Mouse (Mus musculus) ES-E14 (cell line): Measurements from ENCODE around the gene Tmem266. TPM values are rescaled to one million over a fixed set of nuclear protein-coding genes. Genes with fewer than 3 reads are reported as not detected.

Experiments used
- DNase-seq: peaks from one replicate; pipeline ENCODE4 v3.0.0-alpha.2; 2013; ENCODE audit warnings: low read depth, low spot score
- H3K27ac ChIP-seq: 2 replicates; pipeline ENCODE4 v1.5.1; 2012; ENCODE audit warnings: low read depth, mild to moderate bottlenecking, low read length, moderate library complexity, mixed read lengths; ENCODE audit not compliant: poor library complexity, insufficient read depth, severe bottlenecking
- H3K36me3 ChIP-seq: 2 replicates; pipeline ENCODE4 v1.6.1; 2012; ENCODE audit warnings: mild to moderate bottlenecking, low read length, moderate library complexity, mixed read lengths; ENCODE audit not compliant: control insufficient read depth, poor library complexity, insufficient read depth, severe bottlenecking
- H3K4me1 ChIP-seq, 2 experiments: fragments of 150-350 bp in 1 of 2; sonication (generic) in 1 of 2; 2 replicates each; pipeline ENCODE4 v1.6.1; 2012; ENCODE audit warnings: low read length in 2 of 2, mild to moderate bottlenecking in 1 of 2, mixed read lengths in 1 of 2; ENCODE audit not compliant: control insufficient read depth in 2 of 2, insufficient read depth in 2 of 2, poor library complexity in 1 of 2
- H3K4me3 ChIP-seq, 2 experiments: fragments of 150-350 bp in 1 of 2; sonication (generic) in 1 of 2; 2 replicates each; pipeline ENCODE4 v1.5.1; 2012; ENCODE audit warnings: low read length in 2 of 2, low read depth in 1 of 2, mild to moderate bottlenecking in 1 of 2, mixed read lengths in 1 of 2; ENCODE audit not compliant: insufficient read depth in 1 of 2, poor library complexity in 1 of 2, severe bottlenecking in 1 of 2
- H3K9ac ChIP-seq: 2 replicates; pipeline ENCODE4 v1.6.1; 2012; ENCODE audit warnings: low read depth, mild to moderate bottlenecking, low read length, mixed read lengths; ENCODE audit not compliant: poor library complexity, insufficient read depth, severe bottlenecking
- H3K9me3 ChIP-seq: fragments of 150-350 bp; sonication (generic); 2 replicates; pipeline ENCODE4 v1.6.1; 2012; ENCODE audit warnings: low read depth, mild to moderate bottlenecking, low read length; ENCODE audit not compliant: control insufficient read depth, insufficient read depth
- CHD2 ChIP-seq: IDR thresholded peaks from 2 replicates; pipeline ENCODE4 v1.6.1; 2014; ENCODE audit warnings: mild to moderate bottlenecking, low read depth, low read length, inconsistent platforms
- HCFC1 ChIP-seq: IDR thresholded peaks from 2 replicates; pipeline ENCODE4 v1.6.1; 2012; ENCODE audit warnings: low read length, inconsistent platforms, borderline replicate concordance; ENCODE audit not compliant: insufficient read depth
- MAFK ChIP-seq: IDR thresholded peaks from 2 replicates; pipeline ENCODE4 v1.6.1; 2014; ENCODE audit warnings: mild to moderate bottlenecking, low read depth, low read length, inconsistent platforms; ENCODE audit not compliant: insufficient read depth
- ZC3H11A ChIP-seq: IDR thresholded peaks from 2 replicates; pipeline ENCODE4 v1.6.1; 2012; ENCODE audit warnings: low read depth, mild to moderate bottlenecking, inconsistent platforms, low read length, borderline replicate concordance
- ZNF384 ChIP-seq: IDR thresholded peaks from 2 replicates; pipeline ENCODE4 v1.6.1; 2012; ENCODE audit warnings: low read depth, low read length, inconsistent platforms
- in situ Hi-C, 2 experiments: fragments of 600-800 bp; cut with MboI; formaldehyde crosslinking; loops; one replicate each; pipeline ENCODE4 v1.15.1; 2025; ENCODE audit warnings: low sequenced_read_pairs in 2 of 2, inconsistent platforms in 1 of 2; ENCODE audit not compliant: unreplicated experiment in 2 of 2
- total RNA-seq: library from RNA; depleted of rRNA; stranded (reverse); fragments of 300-350 nt; gene quantifications from 2 replicates; pipeline ENCODE4 v1.2.3, GENCODE M21; 2012

The Tmem266 gene
- total RNA-seq, 1 experiment: 0.85 TPM

- Histone ChIP-seq H3K9ac (no peak overlapping the region), H3K27ac (no peak overlapping the region), H3K4me1 (0 out of 4 replicates have a peak, but pooled peaks cover 0 to 2% of the 10 kb centered on the region in 2 experiments), H3K4me3 (no peak overlapping the region), H3K9me3 (no peaks in the 10 kb centered on the region), H3K36me3 (no peaks in the 10 kb centered on the region)
- TF ChIP-seq ZNF384 (no peak), CHD2 (no peak), MAFK (no peak), ZC3H11A (no peak), HCFC1 (no peak)
- DNase-seq: no peak
- in situ Hi-C loops: no loop called here
Measured at GRCm38 (mm10) chr9:55285197-55285596, 41.5 kb upstream of the Tmem266 start.

DNA sequence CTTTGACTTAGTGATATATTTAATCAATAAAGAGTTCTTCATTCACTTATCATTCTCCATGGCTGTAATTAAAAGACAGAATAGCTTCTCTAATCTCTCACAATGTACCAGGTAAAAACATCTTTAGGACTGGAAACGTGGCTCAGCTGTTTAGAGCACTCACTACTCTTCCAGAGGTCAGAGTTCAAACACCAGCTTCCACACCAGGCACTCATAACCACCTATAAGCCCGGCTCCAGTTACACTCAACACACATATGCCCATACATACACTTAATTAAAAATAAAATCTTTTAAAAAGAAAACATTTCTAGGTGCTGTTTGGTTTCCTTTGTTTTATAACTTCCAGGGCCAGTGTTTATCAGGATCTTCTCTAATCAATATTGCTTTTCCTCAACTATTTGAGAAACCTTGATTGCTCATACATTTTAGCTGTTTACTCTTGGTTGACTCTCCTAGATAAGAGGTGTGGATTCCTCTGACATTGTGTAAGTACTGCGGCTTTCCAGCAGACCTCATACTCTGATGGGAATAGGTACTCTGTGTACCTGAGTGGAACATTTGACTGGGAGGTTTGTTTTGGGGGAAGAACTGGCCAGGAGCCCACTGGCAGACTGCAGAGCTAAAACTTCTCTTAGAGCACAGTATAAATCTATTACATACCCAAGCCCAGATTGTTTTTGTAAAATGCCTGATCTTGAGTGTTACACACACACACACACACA lies 37.1 kb upstream of the Tmem266 start:
- H3K27ac ChIP-seq: no peak overlapping the region
- H3K4me3 ChIP-seq: no peak overlapping the region
- TF ChIP-seq HCFC1 (no peak), ZC3H11A (no peak), CHD2 (no peak), ZNF384 (no peak), MAFK (no peak)
- no peak for DNase-seq
- in situ Hi-C loops: no loop called here
- H3K9ac ChIP-seq: no peak overlapping the region
- H3K4me1 ChIP-seq: 0 out of 4 replicates have a peak, but pooled peaks cover 0 to 2% of the 10 kb centered on the region in 2 experiments
- no peaks in the 10 kb centered on the region for H3K36me3 ChIP-seq
- no peaks in the 10 kb centered on the region for H3K9me3 ChIP-seq

DNA sequence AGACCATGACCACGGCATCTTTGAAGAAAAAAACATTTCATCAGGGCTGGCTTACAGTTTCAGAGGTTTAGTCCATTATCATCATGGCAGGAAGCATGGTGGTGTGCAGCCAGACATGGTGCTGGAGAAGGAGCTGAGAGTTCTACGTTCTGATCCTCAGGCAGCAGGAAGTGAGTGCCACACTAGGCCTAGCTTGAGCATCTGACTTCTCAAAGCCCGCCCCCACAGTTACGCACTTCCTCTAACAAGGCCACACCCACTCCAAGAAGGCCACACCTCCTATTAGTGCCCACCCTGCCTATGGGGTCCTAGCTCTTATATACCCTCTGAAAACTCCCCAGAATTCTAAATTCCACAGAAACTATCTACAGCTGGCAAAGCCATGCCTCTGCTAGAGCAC lies 34.7 kb upstream of the Tmem266 start:
- DNase-seq: no peak
- H3K36me3 ChIP-seq: no peaks in the 10 kb centered on the region
- H3K27ac ChIP-seq: no peak overlapping the region
- no peak overlapping the region for H3K9ac ChIP-seq
- H3K4me3 ChIP-seq: peak overlapping the region; percentile 34 to 56
- H3K9me3 ChIP-seq: no peaks in the 10 kb centered on the region
- in situ Hi-C loops: no loop called here
- H3K4me1 ChIP-seq: 0 out of 4 replicates have a peak, but pooled peaks cover 0 to 2% of the 10 kb centered on the region in 2 experiments
- TF ChIP-seq MAFK: no peak
- no peak for TF ChIP-seq HCFC1
- TF ChIP-seq ZC3H11A: no peak
- no peak for TF ChIP-seq ZNF384
- no peak for TF ChIP-seq CHD2

- TF ChIP-seq MAFK (no peak), ZC3H11A (no peak), ZNF384 (no peak), CHD2 (no peak), HCFC1 (no peak)
- in situ Hi-C loops: no loop called here
- DNase-seq: no peak
- Histone ChIP-seq H3K9ac (no peak overlapping the region), H3K4me3 (no peak overlapping the region), H3K36me3 (no peaks in the 10 kb centered on the region), H3K9me3 (no peaks in the 10 kb centered on the region), H3K4me1 (peaks cover 0 to 3% of the 10 kb centered on the region in 2 experiments; a peak in 1 of 4 replicates), H3K27ac (no peak overlapping the region)
Measured at GRCm38 (mm10) chr9:55296221-55296620, 30.5 kb upstream of the Tmem266 start.

DNA sequence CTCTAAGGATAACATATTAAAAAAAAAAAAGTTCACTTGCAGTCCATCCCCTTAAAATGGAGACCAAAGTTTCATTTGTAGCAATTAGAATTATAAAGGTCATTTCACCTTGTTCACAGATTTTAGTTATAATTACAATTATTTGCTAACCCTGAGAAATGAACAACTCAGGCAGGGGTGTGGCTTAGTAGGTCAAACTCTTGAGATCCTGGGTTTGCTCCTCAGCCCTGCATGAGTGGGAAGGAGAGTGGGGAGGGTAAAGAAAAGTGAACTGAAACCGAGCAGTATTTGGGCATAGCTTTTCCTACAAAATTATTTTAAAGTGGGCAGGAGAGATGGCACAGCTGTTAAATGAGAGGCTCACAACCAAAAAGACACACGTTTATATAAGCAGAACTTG lies 19.6 kb upstream of the Tmem266 start:
- in situ Hi-C loops: no loop called here
- no peaks in the 10 kb centered on the region for H3K36me3 ChIP-seq
- H3K9ac ChIP-seq: no peak overlapping the region
- no peak for TF ChIP-seq HCFC1
- TF ChIP-seq MAFK: no peak
- TF ChIP-seq ZC3H11A: no peak
- TF ChIP-seq ZNF384: no peak
- no peak for TF ChIP-seq CHD2
- H3K4me3 ChIP-seq: no peak overlapping the region
- no peak for DNase-seq
- no peak overlapping the region for H3K27ac ChIP-seq
- H3K9me3 ChIP-seq: no peaks in the 10 kb centered on the region
- H3K4me1 ChIP-seq: peaks cover 0 to 7% of the 10 kb centered on the region in 2 experiments; a peak in 1 of 4 replicates
